Mouse (Mus musculus) cerebellum, adult 9-10 months (tissue): Measurements from ENCODE around the gene Thada.
A peak's percentile ranks its signal among the peaks of the same experiment; 100 is the strongest.

ENCODE experiments used
- DNase-seq: peaks from one replicate; pipeline ENCODE4 v3.0.0; 2022

The Thada gene

DNA sequence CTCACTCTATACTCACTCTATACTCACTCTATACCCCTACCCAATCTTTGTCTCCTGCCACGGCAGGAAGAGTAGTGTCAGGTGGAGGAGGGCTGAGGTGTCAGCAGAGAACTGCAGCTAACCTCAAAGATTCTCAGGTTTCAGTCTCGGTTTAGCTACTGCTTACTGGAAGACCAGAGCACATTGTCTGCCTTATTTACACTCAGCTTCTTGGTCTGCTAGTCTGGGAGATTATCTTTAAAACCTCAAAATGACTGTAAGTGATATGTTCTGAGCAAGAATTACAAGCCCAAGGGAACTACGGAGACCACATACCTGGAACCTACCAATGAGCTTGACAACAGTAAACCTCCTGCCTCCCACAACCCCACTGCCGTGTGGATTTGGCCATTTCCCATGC is 31.0 kb downstream of the Thada start:
- DNase-seq: no peak

DNA sequence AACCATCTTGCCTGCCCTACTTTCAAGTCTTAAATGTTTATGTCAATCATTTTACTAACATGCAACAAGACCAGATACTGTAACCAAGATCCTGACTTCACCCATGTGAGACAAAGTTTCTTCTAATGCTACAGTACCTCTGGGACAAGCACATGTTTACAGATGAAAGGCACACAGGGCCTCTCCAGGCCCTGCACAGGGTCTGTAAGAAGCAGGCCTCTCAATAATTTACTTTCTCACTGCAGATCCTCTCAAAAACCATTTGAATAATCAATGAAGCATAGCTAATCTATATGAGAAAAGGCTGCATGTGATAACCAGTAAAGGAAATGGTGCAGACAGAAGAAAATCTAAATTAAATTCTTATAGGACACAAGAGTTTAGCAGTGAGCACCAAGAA is 31.8 kb downstream of the Thada start:
- no peak for DNase-seq

DNA sequence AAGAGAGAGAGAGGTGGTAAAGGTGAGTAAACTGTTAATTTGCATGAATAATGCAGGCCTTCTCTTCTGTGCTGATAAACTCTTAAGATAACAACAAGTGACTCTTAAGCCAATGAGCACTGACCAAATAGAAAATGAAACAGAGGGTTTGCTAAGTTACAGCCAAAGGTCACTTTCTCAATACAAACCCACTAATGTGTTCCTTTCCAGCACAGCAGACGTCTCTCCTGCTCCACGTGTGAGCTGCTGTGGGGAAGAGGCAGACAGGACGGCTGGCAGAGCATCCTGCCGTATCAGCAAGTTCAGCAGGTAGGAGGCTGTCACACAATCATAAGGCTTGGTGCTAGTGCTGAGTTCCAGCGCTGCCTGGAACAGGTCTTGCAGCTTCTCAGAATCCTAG is 34.0 kb downstream of the Thada start:
- DNase-seq: no peak

DNA sequence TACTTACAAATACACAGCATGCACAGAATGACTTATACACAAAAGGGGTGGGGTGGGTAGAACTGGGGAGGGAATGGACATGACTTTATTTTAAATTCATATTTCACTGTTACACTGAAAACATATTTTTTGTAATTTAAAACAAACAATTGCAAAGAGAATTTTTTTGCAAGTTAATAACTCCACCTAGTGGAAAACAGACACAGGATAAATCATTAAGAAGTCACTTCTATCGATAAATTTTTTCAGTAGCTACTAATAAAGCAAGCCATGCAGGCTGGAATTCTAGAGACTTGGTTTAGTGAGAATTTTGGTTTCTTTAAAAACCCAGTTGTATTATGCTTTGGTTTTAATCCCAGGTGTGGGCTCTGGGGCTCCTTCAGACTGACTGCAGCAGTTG is 41.7 kb downstream of the Thada start:
- DNase-seq: no peak

DNA sequence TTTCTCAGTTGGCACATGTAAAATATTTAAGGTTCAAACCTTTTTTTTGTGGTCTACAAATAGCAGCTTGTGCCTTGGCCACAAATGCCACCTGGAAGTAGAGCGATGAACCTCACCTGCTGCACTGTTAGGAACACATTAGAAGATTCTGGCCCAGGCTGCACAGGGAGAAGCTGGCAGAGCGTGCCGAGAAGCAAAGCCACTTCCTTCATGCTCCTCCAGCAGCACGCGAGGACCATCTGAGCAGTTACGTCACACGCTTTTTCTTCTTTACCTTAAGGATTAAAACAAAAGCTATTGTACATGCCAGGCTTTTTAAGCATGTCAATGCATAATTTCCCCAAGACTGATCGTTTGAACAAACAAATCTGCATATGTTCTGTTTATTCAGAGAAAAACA is 43.1 kb downstream of the Thada start:
- DNase-seq: peak; percentile 8

- no peak for DNase-seq
These were observed 43.8 kb downstream of the Thada start for GRCm38 (mm10) chr17:84422001-84422785.

- DNase-seq: peak; percentile 5
These were observed 45.0 kb downstream of the Thada start for GRCm38 (mm10) chr17:84421042-84421441.

DNA sequence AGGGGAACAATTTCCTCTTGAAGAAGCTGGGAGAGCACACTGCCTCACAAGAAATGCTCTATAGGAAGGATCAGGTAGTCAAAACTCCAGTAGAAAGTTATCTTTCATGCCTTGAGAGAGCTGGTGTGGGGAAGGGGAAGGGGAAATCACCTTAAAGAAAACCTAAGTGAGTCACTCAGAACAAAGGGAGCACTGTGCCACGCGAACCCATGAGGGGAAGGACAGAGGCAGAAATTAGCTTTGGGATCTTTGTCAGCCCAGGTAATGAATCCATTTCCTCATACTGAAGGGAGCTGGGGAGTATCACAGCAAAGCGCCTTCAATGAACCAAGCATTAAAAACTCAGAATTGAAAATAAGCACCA is 45.7 kb downstream of the Thada start:
- no peak for DNase-seq

GRCm38 (mm10) chr17:84419326-84420275 is 46.4 kb downstream of the Thada start:
- no peak for DNase-seq

GRCm38 (mm10) chr17:84415936-84416335 is 50.1 kb downstream of the Thada start:
- no peak for DNase-seq

GRCm38 (mm10) chr17:84408731-84409130 is 57.3 kb downstream of the Thada start:
- no peak for DNase-seq

DNA sequence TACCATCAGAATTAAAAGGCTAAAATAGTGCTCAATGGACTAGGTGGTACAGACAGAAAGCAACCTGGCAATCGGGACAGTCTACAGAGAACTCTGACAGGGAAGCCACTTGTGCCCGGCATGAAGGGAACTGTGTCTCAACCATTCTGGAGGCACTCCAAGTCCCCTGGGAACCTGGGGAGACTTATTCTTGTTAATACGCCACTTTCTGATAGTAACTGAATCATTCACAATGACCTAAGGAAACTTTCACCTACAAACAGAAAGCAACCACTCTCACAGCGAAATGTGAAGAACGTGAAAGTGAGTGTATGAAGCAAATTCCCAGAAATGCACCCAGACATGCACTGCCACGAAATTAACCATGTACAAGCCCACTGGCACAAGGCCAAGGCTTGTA is 60.4 kb downstream of the Thada start:
- DNase-seq: peak; percentile 25

- no peak for DNase-seq
These were observed 64.2 kb downstream of the Thada start for GRCm38 (mm10) chr17:84401796-84402195.

- DNase-seq: no peak
These were observed 66.6 kb downstream of the Thada start for GRCm38 (mm10) chr17:84399431-84399830.

DNA sequence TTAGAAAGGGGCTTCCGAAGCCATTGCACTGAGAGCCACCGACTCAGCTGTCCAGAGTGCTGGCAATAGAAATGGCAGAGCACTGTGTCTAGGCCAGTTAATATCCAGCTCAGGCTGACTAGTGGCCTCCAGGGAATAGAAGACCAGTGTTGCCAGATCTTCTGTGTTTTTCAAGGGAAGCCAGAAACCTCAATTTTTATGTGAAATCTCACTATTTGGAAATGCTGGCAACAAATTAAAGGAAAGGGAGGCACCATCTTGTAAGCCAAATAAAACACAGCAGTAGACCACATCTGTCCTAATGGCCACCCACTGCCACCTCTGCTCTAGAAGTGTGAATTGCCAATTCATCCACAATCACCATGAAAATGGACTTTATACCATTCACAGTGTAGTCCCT is 76.0 kb downstream of the Thada start:
- no peak for DNase-seq

DNA sequence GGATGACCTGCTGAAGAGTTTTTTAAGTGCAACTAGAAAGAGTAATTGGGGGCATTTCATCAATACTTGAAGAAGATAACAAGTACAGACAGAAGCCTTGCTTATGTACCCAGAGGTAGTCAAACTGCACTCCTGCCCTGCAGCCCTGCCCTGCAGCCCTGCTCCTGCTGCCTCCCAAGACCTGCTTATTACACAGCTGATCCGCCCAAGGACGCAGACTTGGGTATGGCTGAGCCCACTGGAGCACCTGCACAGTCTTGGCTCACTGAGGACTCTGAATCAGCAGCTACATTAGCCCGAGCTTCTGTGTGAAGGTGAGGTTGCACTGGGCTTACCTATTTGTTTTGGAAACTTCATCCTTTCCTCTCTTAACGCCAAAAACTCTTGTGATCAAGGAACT is 79.8 kb downstream of the Thada start:
- no peak for DNase-seq

DNA sequence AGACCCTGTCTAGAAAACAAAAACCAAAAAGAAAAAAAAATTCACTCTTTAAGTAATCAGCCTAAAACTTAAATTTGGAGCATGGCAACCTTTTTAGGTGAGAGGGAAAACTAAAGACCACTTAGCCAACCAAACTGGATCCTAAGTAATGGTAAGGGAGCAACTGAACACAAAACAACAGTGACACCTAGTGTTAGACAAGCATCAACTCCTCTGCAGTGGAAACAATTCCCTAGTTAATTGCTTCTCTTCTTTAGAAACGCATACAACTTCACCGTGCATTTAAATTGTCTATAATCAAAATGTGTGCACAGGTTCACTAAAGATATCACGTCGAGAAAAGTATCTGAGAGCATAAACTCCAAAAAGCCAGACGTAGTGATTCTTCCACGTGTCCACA is 80.3 kb downstream of the Thada start:
- peak; percentile 46 for DNase-seq

DNA sequence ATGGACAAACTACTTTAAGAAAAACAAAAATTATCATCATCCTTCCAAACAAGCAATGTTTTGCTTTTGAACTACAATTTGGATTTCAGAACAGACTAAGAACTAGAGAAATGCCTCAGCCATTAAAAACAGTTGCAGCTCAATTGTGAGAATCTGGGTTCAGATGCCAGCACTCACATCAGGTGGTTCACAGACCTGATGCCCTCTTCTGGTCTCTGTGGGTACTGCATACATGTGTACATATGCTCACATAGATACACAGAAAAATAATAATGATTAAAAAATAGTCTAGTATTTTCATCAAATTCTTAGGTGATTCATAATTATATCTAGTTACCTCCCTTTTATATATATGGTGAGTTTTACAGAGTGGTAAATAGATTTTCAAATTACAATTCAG is 81.3 kb downstream of the Thada start:
- no peak for DNase-seq

DNA sequence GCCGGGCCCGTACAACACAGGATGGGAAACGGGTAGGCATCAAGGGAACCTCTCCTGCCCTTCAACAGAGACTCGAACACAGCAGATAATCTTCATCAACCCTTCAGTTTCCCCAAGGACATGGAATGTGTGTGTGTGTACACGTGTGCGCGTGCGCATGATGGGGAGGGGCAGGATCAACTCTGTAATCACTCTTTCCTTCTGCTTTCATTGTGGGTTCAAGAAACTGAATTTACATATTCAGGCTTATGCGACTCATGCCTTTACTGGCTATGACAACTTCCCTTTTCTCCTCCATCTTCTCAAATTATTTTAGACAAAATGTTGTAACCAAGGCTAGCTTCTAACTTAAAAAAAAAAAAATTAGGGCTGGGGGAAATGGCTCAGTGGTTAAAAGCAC is 85.7 kb downstream of the Thada start:
- DNase-seq: no peak

DNA sequence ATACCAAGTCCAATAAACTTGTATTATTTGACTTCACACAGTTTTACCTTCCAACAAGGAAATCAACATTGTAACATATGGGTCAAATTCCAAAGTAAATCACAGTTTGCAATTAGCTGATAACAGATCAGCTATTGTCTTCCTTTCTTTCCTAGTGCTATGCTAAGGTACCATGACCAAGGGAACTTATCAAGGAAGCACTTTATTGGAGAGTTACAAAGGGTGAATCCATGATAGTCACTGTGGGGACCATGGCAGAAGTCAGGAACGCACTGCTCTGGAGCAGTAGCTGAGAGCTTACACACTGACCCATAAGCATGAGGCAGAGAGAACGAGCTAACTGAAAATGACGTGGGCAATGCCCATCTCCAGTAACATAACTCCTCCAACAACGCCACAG is 89.1 kb downstream of the Thada start:
- no peak for DNase-seq

DNA sequence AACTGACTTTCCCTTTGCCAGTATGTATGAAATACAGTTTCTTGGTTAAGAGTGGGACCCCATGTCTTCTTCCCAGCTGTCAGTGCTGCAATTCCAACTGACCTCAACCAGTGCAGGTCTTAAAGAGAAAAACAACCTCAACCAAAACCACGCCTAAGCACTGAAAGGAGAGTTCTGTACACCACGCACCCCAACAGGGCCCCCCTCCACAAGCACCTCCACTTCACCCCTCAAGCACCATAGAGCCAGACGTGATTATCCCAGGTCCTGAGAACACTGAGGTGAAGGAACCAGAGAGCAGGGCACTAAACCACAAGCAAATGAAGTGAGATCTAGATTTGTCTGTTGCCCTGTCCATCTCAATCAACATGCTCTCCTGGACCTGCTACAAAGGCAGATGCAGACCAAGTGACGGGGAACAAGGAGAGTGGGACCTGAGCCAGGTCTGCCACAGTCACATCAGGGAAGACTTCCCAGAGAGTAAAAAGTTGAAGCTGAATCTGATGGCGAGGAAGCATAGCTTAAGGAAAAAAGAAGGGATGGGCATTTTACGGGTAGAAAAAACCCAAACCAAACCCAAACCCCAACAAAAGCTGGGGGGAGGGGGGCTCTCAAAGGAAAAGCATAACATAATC is 93.5 kb downstream of the Thada start:
- no peak for DNase-seq

DNA sequence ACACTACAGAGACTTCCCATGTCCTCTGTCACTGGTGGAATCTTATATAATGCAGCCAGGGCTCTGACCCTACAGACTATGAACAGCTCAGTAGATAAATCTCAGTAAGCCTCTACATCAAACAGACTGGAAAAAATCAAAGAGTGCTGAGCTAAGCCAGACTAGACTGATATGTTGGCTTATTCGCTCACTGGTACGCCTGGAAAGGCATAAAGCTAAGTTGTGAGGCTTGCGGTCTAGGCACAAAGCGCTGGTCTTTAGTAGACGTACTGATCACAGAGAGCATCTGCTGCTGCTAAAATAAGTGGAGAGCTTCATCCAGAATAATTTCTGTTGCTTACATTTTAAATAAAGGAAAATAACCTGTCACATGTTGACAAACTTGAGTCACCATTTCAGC is 95.6 kb downstream of the Thada start:
- no peak for DNase-seq

DNA sequence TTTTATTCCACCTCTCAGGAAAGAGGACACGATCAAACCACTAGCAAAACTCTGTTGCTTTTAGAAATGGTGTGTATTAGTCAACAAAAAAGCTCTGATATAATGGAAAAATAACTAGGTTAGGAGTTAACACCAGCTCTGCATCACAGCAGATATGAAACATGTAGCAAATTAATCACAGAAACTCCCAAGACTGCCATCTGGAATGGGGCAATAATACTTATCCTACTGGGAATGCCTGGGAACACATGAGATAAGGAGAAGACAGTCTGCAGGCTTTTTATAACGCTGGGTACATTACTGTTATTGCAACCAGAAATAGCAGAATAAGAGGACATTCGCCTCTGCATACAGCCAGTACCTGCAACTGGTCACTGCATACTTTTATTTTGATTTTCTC is 96.2 kb downstream of the Thada start:
- no peak for DNase-seq
